Mouse (Mus musculus): ENCODE measurements around the gene Rbp1.

Rbp1 gene

DNA sequence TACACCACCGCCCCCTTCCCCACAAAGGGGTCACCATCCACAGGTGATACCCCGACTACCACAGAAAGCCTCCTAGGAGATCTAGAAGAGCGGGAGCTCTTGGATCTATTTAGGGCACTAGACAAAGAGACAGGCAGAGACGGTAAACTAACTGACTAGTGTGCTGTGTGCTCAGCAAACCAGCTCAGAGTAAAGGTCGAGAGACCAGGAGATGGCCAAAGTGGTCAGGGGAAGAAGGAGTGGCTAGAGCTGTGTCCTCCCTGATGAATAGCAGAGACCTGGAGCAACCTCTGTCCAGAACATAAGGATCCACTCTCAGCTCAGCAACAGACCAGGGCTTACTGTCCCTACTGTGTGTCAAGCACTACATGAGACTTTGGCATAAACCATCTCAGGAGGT, at the start of gene Rbp1:
Gene Rbp1 (plus strand): TSS at position 306 of the 400 bp plus-strand sequence.
- WGBS, result 86% methylated on average over 5 of the region's 5 CpGs

GRCm38 (mm10) chr9:98373358-98373757, 49.4 kb upstream of the Rbp1 start:
- 93% methylated on average over 5 of the region's 5 CpGs for WGBS

- WGBS, result 44% methylated on average over 11 of the region's 11 CpGs
These were observed 47.9 kb upstream of the Rbp1 start for GRCm38 (mm10) chr9:98374897-98375296.

DNA sequence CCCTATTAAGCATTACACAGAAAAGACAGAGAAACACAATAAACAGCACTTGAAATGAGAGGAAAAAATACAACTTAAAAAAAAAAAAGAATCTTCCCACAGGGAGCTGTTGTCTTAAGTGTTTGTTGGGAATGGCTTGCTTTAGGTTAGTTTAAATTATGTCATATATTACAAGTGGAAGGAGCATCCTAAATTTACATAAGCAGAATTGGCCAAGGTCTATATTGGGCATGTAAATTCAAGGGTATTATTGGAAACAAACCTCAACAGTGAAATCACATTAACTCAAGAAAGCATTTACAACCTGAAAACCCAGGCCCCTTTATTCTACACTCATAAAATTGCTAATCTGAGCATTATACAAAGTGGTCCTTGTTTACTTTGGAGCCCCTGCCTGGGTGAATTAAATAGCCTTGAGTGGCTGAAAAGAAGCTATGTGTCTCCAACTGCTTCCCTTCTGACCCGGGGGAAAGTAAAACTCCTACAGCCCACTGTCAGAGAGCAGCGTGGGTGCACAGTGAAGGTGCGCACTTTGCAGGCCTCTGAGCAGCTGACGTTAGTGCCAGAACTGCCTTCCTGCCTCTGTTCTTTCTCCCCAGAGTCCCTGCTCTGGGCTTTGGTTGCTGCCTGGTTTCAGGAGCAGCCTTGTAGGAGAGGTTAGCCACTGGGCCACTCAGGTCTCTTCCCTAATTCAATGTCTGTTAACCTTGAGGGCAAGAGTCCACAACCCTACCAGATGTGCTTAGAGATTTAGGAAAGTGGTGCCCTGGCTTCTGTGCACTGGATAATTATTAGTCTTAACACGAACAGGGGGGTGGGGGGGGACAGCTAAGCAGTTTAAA, 47.2 kb upstream of the Rbp1 start:
- WGBS, result 39% methylated on average over 5 of the region's 5 CpGs

DNA sequence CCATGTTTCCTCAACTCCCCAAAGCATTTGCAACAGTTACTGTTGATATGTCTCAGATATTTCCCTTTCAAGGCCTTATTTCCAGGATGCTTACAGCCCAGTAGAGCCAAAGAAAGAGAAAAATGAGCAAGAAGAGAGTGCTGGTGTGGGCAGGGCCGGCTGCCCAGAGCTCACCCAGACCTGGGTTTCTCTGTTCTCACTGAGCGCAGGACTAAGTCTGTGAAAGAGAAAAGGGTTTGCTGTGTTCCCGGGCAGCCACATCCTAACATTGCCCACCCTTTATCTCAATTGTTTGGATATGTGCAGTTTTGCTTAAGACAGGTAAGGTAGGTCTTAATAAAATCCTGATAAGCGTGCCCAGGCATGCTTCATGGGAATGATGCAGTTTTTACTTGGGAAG, 43.0 kb upstream of the Rbp1 start:
- 85% methylated on average over 4 of the region's 4 CpGs for WGBS

DNA sequence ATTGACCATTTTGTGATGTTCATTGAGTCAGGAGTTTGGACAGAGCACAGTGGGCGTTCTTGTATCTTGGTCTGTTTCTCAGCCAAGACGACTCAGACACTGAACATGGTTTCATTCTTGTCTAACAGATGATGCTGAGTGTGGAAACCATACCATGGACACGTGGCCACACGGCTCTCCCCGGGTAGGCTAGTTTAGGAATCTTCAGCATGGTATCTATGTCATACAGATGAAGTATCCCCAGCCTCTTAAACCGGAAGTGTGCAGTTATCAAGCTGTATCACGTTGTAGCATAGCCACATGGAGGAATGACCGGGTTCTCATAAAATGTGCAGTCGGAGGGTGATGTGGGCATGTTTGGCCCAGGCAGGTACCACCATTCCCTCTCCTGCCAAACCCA, 42.2 kb upstream of the Rbp1 start:
- 89% methylated on average over 9 of the region's 9 CpGs for WGBS

- 53% methylated on average over 10 of the region's 10 CpGs for WGBS
These were observed 34.8 kb upstream of the Rbp1 start for GRCm38 (mm10) chr9:98387741-98388632.

DNA sequence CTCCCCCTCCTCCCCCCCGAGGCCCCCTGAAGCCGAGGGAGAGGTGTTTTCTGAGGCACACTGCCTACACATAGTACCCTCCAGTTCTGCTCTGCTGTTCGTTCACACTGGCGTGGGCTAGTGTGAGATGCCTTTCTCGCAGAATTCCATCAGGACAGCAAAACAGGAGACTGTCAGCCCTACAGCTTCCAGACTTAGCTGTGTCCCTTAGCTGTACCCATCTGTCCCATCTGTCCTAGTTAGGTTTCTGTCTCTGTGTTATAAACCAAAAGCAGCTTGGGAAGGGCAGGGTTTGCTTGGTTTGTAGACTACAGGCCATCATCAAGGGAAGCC, 34.2 kb upstream of the Rbp1 start:
- WGBS, result 50% methylated on average over 5 of the region's 5 CpGs

DNA sequence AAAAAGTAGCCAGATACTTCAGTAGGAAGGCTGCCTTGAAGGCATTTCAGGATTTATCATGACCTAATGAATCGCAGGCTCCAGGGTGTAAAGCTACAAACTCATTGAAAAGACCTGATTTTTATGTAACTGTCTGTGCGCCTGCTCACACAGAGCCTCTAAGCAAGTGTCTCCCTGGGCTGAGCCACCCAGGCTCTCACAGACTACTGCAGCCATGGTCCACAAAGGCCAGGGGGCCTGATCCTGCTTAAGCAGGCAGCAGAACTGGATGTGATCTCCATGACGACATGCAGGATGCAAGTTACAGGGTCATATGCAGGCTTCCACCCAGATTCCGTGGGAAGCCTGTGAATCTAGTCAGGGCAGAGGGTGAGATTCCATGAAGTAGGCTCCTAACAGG, 29.3 kb upstream of the Rbp1 start:
- 78% methylated on average over 4 of the region's 4 CpGs for WGBS

DNA sequence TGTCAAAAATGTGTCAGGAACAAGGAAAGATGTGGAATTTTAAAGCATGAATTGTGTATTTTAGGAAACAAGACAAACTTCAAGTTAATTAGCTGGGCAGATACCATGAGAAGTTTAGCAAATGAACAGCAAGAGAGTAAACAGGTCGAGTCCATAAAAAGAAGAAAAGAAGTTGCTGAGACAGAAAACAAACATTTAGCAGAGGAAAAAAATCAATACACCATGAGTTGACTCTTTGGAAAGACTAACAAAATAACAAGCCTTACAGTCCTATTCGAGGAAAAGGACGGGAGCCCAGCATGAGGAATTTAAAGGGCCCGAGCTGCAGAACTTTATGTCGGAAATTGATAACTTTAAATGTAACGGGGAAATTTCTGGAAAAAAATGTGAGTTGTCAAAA, 25.6 kb upstream of the Rbp1 start:
- WGBS, result 87% methylated on average over 6 of the region's 6 CpGs

GRCm38 (mm10) chr9:98397866-98398265, 24.9 kb upstream of the Rbp1 start:
- WGBS, result 82% methylated on average over 3 of the region's 3 CpGs

DNA sequence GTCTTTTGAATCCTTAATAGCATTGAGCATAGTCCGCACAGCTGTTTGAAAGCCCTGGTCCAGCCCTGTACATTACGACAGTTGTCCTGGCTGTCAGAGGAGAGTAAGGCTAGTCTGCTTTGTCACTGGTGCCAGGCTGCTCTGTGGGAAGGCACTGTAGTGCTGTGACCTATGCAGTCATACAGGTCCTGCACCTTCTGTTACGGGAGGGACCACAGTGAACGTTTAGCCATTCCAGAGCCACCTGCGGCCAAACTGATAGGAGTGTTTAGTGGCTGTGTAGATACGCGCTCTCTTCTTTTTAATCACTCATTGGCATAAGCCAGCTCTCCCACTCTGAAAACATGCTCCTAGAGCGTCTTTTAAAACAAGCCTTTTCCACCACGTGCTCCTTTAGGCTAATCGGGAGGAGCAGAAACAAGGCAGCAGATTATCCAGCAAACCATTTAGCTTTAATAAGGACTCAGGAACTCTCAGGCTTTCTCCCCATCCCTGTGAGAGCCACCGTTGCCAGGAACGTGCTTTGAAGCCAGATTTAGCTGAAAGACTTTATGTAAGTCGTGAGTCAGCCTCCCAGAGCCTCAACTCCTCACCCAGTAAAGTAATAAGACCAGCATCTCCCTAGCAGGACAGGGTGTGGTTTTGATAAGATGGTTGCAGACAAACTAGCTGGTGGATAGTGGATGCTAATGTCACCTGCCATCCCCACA, 22.4 kb upstream of the Rbp1 start:
- WGBS, result 31% methylated on average over 13 of the region's 13 CpGs

DNA sequence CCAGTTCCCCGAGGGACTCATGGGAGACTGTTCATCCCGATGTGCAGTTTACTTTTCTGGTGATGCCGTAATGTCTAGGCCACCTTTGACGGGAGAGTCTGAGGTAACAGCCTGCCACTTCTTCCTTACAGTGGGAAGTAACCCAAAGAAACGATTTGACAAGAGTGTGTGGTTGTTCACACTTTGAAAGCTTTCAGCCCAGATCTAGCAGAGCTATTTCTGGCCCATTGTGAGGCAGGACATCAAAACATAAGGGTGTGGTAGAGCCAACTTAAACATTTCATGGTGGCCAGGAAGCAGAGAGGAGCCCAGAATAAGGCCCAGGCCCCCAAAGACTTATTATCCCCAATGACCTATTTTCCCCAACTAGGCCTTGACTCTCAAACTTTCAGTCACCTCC, 21.1 kb upstream of the Rbp1 start:
- 64% methylated on average over 5 of the region's 5 CpGs for WGBS

GRCm38 (mm10) chr9:98407771-98408170, 15.0 kb upstream of the Rbp1 start:
- 62% methylated on average over 12 of the region's 12 CpGs for WGBS

DNA sequence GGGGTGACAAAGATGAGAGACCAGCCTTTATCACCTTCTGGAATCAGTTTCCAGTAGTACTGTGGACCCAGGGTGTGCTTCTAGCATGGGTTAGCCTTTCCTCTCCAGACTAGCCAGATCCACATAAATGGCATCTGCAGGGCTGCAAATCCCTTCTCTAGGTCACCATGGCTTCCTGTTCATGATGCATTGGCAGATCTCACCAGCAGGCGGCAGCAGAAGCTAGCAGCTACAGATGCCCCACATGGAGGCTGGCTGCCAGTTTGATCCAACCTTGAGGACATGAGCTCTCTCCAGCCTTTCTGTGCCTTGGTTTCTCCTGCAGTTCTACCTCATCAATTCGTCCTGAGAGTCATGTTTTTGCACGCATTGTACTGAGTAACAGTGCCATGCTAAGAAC, 13.6 kb upstream of the Rbp1 start:
- 49% methylated on average over 3 of the region's 3 CpGs for WGBS

GRCm38 (mm10) chr9:98415427-98415826, 7.3 kb upstream of the Rbp1 start:
- 87% methylated on average over 4 of the region's 4 CpGs for WGBS

DNA sequence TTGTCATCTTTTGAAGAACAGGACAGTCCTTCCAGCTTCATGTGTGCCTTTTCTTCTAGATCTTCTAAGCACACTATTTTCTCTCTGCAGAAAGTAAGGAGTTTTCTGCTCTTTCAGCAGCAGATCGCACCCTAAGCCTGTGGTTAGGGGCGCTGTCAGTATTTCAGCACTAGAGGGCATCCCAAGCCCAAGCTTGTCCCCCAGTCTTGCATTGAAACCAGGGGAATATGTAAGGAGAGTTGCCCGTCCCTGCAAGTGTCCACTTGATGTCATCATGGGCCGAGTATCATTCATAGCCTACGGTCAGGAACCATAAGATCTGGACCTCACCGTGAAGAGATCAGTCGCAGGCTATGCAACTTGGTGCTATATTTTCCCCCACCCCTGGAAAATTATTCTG, 4.8 kb upstream of the Rbp1 start:
- WGBS, result 50% methylated on average over 7 of the region's 7 CpGs

DNA sequence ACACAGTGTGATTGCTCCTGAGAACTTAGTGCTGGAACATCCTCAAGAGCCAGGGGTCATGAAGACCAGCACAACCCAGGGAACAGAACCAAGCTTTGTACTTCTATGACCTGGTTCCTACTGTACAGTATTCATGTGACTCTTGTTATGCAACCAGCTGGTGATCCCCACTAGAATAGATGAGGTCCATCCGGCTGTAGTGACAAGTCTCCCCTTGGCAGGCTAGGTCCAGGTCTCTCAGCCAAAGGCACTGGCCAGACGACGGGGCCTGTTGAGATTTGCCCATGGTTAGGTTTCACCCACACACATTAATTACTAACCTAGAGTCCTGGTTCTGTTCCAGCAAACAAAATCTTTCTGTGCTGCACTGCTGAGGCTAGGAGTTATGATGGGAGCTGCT, 4.4 kb upstream of the Rbp1 start:
- 77% methylated on average over 3 of the region's 3 CpGs for WGBS

DNA sequence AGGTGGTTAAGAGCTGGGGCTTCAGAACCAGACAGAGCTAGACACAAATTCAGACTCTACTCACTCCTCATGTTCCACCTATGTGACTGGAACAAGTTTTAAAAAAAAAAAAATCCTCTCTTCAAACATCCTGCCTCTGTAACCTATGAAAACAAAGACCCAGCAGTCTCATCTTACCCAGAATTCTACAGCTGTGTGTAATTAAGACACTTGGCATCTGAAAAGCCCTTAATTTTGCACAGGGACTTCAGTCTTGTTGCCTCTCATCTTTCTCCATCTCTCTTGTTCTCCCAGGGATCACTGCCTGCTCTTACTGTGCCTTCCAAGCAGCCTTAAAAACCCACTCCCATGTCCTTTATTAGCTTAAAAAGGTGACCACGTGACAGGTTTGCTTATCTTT, 2.1 kb upstream of the Rbp1 start:
- 75% methylated on average over 1 of the region's 1 CpGs for WGBS

DNA sequence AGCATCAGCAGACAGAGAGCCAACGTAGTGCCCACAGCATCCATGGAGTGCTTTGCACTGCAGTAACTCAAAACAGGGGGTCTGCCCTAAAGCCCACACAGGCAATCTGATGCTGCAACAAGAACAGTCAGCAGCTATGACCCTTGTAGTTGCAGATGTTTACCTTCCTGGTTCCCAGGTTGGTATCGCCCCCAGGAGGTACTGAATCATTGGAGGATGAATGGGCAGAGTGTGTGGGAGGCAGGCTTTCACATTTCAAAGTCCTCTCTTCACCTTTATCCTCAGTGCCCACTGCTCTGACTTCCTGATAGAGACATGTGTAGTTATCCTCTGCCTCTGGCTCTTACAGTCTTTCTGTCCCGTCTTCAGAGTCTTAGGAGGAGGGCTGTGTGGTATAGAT, 858 bp upstream of the Rbp1 start:
- WGBS, result 70% methylated on average over 3 of the region's 3 CpGs

GRCm38 (mm10) chr9:98423691-98424090, 930 bp downstream of the Rbp1 start:
- WGBS, result 38% methylated on average over 4 of the region's 4 CpGs

GRCm38 (mm10) chr9:98424291-98424690, 1.5 kb downstream of the Rbp1 start:
- WGBS, result 32% methylated on average over 8 of the region's 8 CpGs

All from cerebral cortex, adult 2 months (tissue).